Mouse (Mus musculus): ENCODE measurements at regions not wholly inside any gene's neighbourhood (a gene's known extent, or its start where the extent isn't known, plus 50 kb on each side); places are given as distances from the start of the nearest gene placed in this dataset.

DNA sequence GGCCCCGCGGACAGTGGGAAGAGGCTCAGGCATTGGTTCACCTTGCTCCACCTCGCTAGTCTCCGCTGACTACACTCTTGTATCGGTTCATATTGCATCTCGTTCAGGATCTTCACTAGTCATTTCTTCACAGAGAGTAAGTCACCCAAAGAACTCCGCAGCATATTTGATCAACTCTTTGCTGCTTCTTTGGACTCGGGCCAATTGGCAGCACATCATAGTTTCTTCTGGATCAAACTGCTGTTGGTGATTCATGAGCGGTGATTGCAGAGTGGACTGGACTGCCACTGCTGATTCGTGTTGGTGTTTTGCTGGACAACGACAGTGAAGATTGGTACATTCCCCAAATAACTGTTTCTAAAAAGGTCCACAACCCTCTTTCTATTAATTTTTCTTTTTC is 98.4 kb upstream of the Mb21d2 start:
- Histone ChIP-seq H3K27ac (replicated peaks) (no peak overlapping the region), H3K9me3 (no peaks in the 10 kb centered on the region), H3K4me1 (replicated peaks) (peaks cover 8% of the 10 kb centered on the region; the same call in 1 of the 2 replicates), H3K27me3 (no peaks in the 10 kb centered on the region), H3K9ac (no peak overlapping the region), H3K4me2 (no peak overlapping the region), H3K36me3 (no peaks in the 10 kb centered on the region), H3K4me3 (no peak overlapping the region)
- 89% methylated on average over 11 of the region's 11 CpGs for WGBS
- ATAC-seq (ENCODE audit: low FRiP score, low read depth): no peak

GRCm38 (mm10) chr16:29001249-29001648 is 71.8 kb upstream of the Mb21d2 start:
- WGBS: 49% methylated on average over 9 of the region's 9 CpGs
- no peaks in the 10 kb centered on the region for H3K9me3 ChIP-seq
- H3K27ac ChIP-seq (replicated peaks): no peak overlapping the region
- H3K27me3 ChIP-seq: no peaks in the 10 kb centered on the region
- no peak overlapping the region for H3K9ac ChIP-seq
- 0 out of 2 replicates have a peak overlapping the region, but pooled peaks have one; percentile 4 for H3K4me2 ChIP-seq
- peak; percentile 76 for ATAC-seq (ENCODE audit: low FRiP score, low read depth)
- H3K4me3 ChIP-seq: no peak overlapping the region
- no peaks in the 10 kb centered on the region for H3K36me3 ChIP-seq
- 0 out of 2 replicates have a peak, but pooled peaks cover 9% of the 10 kb centered on the region for H3K4me1 ChIP-seq (replicated peaks)

DNA sequence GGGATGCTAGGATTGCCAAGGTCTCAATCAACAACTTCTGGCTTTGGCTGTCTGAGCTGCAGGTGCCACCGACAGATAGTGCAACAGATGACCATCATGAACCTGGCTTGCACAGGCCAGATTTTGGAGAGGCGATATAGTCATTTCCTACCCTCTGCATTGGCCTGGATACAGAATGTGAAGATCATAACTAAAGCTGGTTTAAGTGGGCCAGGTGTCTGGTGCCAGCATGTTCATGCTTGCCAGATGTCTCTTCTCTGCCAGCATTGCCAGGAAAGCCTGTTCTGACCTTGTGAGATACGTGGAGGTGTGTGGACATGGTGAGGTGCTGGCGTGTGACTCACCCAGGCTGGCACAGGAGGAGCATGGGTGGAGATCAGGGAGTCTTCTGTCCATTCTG is 70.2 kb upstream of the Mb21d2 start:
- H3K27ac ChIP-seq (replicated peaks): no peak overlapping the region
- ATAC-seq (ENCODE audit: low FRiP score, low read depth): no peak
- H3K36me3 ChIP-seq: no peaks in the 10 kb centered on the region
- WGBS: 82% methylated on average over 4 of the region's 4 CpGs
- H3K4me2 ChIP-seq: no peak overlapping the region
- H3K9me3 ChIP-seq: no peaks in the 10 kb centered on the region
- no peaks in the 10 kb centered on the region for H3K27me3 ChIP-seq
- H3K9ac ChIP-seq: no peak overlapping the region
- 0 out of 2 replicates have a peak, but pooled peaks cover 9% of the 10 kb centered on the region for H3K4me1 ChIP-seq (replicated peaks)
- no peak overlapping the region for H3K4me3 ChIP-seq

DNA sequence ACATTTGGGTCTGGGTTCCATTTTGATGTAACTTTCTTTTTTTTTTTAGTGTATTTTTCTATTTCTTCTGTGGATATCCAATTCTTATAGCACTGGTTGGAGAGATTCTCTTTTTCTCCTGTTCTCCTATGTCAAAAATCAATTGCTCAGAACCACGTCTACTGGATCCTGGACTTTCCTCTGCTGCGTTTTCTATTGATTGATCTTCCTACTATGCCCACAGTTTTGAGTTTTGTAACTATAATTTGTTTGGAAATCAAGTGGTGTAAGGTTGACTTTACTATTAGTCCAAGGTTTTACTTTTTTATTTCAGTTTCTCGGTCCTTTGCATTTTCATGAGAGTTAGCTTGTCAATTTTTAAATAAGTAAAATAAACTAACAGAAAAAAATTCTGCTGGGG is 67.2 kb upstream of the Mb21d2 start:
- no peaks in the 10 kb centered on the region for H3K36me3 ChIP-seq
- 0 out of 2 replicates have a peak, but pooled peaks cover 6% of the 10 kb centered on the region for H3K4me1 ChIP-seq (replicated peaks)
- 89% methylated on average over 3 of the region's 3 CpGs for WGBS

DNA sequence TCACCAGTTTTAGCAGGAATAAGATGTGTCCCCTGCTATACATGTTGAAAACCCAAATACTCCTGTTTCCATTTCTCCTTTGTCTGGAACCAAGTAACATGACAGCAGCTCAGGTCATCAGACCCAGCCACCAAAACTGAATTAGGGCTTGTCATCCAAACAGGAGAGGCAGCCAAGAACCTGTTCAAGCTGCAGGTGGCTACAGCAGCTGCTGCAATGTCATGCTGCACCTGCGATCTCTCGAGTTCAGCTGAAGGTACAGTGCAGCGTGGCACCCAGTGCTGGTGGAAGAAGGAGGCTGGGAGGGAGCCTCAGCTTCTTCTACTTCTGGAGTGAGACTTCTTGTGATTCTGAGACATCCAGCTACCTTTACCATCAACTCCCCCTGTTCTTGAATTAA is 61.2 kb upstream of the Mb21d2 start:
- WGBS: 86% methylated on average over 3 of the region's 3 CpGs
- Histone ChIP-seq H3K27ac (replicated peaks) (no peak overlapping the region), H3K36me3 (no peaks in the 10 kb centered on the region), H3K9me3 (no peaks in the 10 kb centered on the region), H3K4me3 (no peak overlapping the region), H3K4me1 (replicated peaks) (no peaks in the 10 kb centered on the region), H3K9ac (no peak overlapping the region), H3K4me2 (no peak overlapping the region), H3K27me3 (no peaks in the 10 kb centered on the region)
- ATAC-seq (ENCODE audit: low FRiP score, low read depth): no peak

More for the DNA sequence above, 67.2 kb upstream of the Mb21d2 start:
- Histone ChIP-seq H3K4me3 (no peak overlapping the region), H3K27me3 (no peaks in the 10 kb centered on the region), H3K27ac (replicated peaks) (no peak overlapping the region), H3K9me3 (no peaks in the 10 kb centered on the region), H3K4me2 (no peak overlapping the region), H3K9ac (no peak overlapping the region)
- no peak for ATAC-seq (ENCODE audit: low FRiP score, low read depth)

DNA sequence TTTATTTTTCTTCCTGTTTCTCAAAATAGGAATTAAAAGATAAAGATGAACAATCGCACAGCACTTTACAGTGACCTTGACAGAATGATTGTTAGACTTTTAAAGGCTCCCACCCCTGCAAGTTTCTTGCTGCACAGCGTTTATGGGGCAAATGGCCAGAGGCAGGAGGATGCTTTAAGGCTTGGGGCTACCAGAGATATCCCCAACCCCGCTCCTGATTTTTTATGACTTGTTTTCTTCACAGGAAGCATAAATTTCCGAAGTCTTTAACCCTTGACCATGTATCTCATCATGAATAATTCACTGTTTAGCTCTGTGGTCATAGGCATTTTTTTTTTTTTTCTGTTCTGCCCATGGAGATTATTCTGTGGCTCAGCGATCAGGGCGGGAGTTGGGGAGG is 55.5 kb upstream of the Mb21d2 start:
- Histone ChIP-seq H3K4me3 (no peak overlapping the region), H3K27me3 (no peaks in the 10 kb centered on the region), H3K36me3 (no peaks in the 10 kb centered on the region), H3K9ac (no peak overlapping the region), H3K4me2 (no peak overlapping the region), H3K9me3 (no peaks in the 10 kb centered on the region), H3K4me1 (replicated peaks) (0 out of 2 replicates have a peak, but pooled peaks cover 7% of the 10 kb centered on the region), H3K27ac (replicated peaks) (no peak overlapping the region)
- no peak for ATAC-seq (ENCODE audit: low FRiP score, low read depth)
- WGBS: 50% methylated on average over 6 of the region's 6 CpGs

DNA sequence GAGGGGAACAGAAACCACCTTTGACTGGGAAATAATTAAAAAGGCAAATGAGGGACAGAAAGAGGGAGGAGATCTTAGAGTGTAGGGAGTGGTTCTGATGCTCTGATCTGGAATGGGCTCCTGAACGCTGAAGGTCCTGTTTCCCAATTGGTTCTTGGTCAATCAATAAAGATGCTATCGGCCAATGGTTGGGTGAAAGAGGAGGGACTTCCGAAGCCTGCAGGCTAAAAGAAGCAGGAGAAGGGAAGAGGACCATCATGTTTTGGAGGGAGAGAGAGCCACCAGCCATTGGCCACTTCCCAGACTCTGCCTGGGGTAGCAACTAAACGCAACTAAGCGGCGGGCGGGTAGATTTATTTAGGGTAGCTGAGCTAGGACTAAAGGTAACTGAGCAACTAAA is 53.4 kb upstream of the Mb21d2 start:
- no peak overlapping the region for H3K4me3 ChIP-seq
- H3K4me2 ChIP-seq: no peak overlapping the region
- no peaks in the 10 kb centered on the region for H3K27me3 ChIP-seq
- H3K27ac ChIP-seq (replicated peaks): no peak overlapping the region
- 83% methylated on average over 7 of the region's 7 CpGs for WGBS
- no peak for ATAC-seq (ENCODE audit: low FRiP score, low read depth)
- no peaks in the 10 kb centered on the region for H3K9me3 ChIP-seq
- H3K9ac ChIP-seq: no peak overlapping the region
- 0 out of 2 replicates have a peak, but pooled peaks cover 7% of the 10 kb centered on the region for H3K4me1 ChIP-seq (replicated peaks)
- no peaks in the 10 kb centered on the region for H3K36me3 ChIP-seq
